Mouse (Mus musculus): Measurements from ENCODE around the gene Gapdh. TPM values are rescaled to one million over a fixed set of nuclear protein-coding genes. Genes with fewer than 3 reads are reported as not detected.
A peak's percentile ranks its signal among the peaks of the same experiment; 100 is the strongest.

Gene Gapdh
- total RNA-seq, 2 experiments from 2014 or later, result 11,297 to 11,631 TPM

DNA sequence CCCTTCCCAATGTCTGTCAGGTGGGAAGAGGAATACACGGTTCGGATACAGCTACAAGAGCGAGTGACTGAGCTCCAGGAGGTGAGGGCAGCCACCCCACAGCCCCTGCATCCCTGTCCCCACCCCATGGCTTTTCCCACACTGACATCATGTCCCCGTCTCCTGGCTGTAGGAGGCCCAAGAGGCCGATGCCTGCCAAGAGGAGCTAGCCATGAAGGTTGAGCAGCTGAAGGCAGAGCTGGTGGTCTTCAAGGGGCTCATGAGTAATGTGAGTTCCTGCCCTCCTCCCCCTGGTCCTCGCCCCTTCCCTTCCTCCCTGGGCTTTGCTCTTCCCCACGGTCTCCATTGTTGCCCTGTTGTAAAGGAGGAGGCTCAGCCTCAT is 16.7 kb downstream of the Gapdh start:
- no peak for DNase-seq

DNA sequence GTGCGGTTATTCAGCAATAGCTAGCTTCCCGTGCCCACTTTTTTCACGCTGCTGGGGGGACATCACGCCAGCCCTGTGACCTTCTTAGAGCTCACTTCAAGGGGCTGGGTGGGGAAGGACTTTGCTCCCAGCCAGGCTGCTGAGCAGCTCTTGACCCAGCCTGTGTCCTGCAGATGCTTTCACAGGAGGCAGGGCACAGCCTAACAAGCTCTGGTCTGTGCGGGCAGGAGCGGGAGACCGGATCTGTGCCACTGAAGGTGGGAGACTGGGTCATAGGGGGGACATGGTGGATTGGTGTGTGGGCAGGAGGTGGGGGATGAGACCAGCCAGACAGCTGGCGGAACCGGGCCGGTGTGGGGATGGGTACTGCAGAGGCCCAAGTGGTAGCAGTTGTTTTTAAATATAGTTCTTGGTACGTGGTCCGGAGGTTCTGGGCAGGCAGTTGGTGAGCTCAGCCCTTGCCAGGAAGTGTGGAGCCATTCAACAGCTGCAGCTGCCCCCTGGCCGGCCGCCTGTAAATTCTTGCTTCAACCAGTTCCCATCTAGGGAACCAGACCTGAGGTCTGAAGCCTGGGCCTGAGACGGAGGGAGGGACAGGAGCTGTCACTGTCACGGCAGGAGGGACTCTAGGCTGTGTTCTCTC is 17.2 kb downstream of the Gapdh start:
- DNase-seq, result peak; percentile 88

GRCm38 (mm10) chr6:125148251-125148925 is 17.9 kb downstream of the Gapdh start:
- DNase-seq, result peak; percentile 81

DNA sequence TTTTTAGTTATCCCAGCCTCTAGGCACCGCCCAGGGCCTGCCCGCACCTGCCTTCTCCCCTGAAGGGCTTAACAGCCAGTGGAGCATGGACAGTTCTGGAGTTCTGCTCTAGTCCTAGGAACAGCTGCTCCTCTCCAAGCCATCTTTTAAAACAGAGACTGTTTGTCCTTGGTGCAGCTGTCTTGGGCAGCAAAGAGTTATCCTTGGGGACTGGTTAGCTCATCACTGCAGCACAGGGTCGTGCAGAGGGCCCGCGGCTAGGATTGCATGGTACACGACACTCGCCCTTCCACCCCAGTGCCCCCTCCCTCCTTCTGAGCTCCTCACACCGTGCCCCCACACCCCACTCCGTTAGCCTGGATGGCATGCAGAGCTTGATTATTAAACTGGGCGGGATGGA is 18.9 kb downstream of the Gapdh start:
- DNase-seq, result peak; percentile 38

- DNase-seq, result peak; percentile 52
These were observed 19.5 kb downstream of the Gapdh start for GRCm38 (mm10) chr6:125146797-125147196.

DNA sequence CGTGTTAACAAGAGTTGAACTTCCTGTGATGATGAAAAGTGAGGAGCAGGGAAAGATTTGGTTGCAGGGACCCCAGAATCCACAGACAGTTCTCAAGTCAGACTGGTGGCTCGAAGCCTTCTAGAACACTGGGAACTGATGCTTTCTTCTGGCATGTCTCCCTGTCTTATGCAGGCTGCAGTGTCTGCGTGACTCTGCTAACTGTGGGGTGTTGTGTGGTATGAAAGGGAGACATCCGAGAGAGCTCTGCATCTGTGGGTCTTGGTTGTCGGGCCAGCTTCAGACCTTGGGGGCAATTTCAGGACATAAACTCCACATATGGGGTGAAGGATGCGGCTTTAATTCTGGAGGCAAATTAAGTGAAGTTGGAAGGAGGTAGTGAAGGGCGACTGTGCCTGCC is 20.1 kb downstream of the Gapdh start:
- no peak for DNase-seq

DNA sequence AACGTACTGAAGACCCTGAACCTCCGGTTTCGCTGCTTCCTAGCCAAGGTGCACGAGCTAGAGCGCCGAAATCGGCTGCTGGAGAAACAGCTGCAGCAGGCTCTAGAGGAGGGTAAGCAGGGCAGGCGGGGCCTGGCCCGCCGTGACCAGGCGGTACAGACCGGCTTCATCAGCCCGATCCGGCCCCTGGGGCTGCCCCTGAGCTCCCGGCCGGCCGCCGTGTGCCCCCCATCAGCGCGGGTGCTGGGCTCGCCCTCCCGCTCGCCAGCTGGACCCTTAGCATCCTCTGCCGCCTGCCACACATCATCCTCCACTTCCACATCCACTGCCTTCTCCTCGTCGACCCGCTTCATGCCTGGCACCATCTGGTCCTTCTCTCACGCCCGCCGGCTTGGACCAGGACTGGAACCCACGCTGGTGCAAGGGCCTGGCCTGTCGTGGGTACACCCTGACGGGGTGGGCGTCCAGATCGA is 20.8 kb downstream of the Gapdh start:
- DNase-seq, result no peak

GRCm38 (mm10) chr6:125145001-125145400 is 21.3 kb downstream of the Gapdh start, which contains the start of gene Iffo1:
Gene Iffo1, plus strand, starts transcription at chr6:125145241.
- DNase-seq, result peak; percentile 92

DNA sequence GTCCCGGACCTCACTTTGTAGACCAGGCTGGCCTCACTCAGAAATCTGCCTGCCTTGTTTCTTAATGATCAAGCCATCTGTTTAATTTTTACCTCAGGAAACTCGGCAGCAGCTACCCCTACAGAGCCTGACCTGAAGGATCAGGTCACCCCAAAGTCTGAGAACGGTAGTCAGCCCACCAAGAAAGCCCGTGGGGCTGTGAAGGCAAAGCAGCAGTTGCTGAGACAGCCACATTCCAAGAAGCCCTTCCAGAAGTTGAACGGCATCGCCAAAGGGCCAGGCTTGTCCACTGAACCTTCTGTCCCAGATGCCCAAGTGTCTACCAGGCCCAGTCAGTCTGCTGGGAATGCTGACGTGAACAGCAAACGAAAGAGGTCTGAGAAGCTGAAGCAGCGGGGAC is 22.4 kb downstream of the Gapdh start:
- DNase-seq, result no peak

DNA sequence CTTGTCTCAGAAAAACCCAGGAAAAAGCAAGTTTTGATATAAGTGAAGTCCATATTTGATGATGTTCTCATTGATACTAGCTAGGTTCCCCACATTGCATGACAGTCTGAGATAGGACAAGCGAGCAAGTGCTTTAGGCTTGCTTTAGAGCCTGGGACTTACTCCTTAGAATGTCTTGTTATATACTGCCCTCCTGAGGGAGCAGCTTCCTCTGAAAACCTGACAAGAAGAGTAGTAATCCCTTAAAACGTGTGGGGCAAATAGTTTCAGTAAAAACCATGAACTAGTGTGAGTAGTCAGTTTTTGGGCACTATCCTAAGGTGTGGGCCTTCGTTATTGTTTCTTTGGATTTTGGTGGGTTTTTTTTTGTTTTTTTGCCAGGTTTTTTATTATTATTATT is 23.1 kb downstream of the Gapdh start:
- no peak for DNase-seq

GRCm38 (mm10) chr6:125142436-125142835 is 23.8 kb downstream of the Gapdh start:
- DNase-seq, result no peak

GRCm38 (mm10) chr6:125139747-125140146 is 26.5 kb downstream of the Gapdh start:
- DNase-seq, result no peak

GRCm38 (mm10) chr6:125137002-125137671 is 29.1 kb downstream of the Gapdh start:
- DNase-seq, result no peak

- no peak for DNase-seq
These were observed 33.8 kb downstream of the Gapdh start for GRCm38 (mm10) chr6:125132470-125132869.

- DNase-seq, result peak; percentile 82
These were observed 34.7 kb downstream of the Gapdh start, which contains the start of gene Nop2 for GRCm38 (mm10) chr6:125131302-125132156. Gene Nop2, plus strand, starts transcription at chr6:125131909.

DNA sequence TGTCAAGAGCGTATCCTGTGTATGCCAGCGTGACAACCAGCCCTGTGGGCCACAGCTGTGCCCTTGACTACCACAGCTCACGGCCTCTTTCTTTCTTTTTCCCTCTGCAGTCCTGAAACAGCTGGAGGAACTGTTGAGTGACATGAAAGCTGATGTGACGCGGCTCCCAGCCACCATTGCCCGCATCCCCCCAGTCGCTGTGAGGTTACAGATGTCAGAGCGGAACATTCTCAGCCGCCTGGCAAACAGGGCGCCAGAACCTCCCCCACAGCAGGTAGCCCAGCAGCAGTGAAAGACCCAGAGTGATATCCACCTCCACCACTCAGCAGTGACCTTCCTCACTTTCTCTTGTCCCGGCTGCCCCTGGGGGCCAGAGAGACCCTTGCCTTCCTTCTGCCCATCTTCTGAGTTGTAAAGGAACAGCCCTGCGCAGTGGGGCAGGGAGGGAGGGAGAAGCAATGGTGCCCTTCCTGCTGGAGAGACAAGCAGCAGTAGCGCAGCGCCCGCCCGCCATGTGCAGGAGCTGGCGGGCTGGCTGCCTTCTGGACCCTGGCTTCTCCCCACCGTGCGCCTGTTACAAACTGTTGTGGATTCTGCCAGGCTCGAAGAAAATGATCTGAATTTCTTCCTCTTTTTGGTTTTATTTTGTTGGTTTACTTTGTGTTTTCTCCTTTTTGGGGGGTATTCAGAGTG is 36.4 kb downstream of the Gapdh start:
- no peak for DNase-seq

DNA sequence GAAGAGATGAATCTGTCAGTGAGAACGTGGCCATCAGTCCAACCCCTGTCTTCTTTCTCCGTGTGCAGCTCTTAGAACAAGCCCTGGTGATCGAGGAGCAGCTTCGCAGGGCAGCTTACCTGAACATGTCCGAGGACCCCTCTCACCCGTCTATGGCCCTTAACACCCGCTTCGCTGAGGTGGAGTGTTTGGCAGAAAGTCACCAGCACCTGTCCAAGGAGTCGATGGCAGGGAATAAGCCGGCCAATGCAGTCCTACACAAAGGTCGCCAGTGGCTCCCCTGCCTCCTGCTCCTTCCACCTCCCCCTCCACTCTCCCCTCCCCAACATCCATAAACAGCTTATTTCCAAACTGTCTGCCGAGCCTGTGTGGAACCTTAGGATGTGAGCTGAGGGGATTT is 37.5 kb downstream of the Gapdh start:
- DNase-seq, result no peak

DNA sequence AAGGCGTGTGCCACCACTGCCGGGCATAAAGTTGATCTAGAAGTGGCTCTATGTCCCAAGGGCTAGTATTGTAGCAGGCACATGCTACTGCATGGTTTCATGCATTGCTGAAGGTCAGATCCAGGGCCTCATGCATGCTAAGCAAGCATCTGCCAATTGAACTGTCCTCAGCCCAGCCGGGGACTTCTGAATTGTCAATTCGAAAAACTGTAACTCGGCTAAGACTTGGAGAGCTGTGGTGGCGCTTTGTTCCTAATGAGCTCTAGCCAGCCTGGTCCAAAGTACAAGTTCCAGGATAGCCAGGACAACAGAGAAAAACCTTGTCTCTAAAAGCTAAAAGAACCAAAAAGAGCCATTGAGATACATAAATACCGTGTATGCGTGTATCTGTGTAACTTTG is 46.9 kb downstream of the Gapdh start:
- DNase-seq, result no peak

DNA sequence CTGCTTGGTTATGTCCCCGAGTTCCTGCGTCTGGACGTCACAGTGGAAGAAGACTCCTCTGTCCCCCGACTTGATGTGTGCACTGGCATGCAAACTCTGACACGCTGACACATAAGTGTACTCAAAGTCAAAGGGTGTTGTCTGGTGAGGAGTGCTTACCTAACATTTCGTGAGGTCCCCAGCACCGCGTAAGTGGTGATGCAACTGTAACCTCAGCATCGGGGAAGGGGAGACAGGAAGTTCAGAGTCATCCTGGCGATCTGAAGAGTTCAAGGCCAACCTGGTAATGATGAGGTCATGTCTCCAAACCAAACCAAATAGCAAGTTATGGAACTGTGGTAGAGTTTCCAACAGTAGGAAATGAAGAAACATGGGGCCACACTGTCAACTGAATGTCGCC is 53.7 kb downstream of the Gapdh start:
- DNase-seq, result no peak

Data from gastrocnemius, postnatal 25 days (tissue).